Mouse (Mus musculus) forebrain, embryonic 14.5 days (tissue): Measurements from ENCODE around the gene Rnf208. TPM values are rescaled to one million over a fixed set of nuclear protein-coding genes. Genes with fewer than 3 reads are reported as not detected.

Source experiments
- ATAC-seq: fragments of 200-750 bp; cut with Nextera tagmentation; 2 replicates; pipeline ENCODE4 v1.8.0; 2017; ENCODE audit warnings: mild to moderate bottlenecking, moderate library complexity
- DNase-seq: peaks from one replicate; pipeline ENCODE4 v3.0.0-alpha.2; 2015; ENCODE audit warnings: low spot score
- H3K27ac ChIP-seq: fragments of 300-500 bp; sonication (generic); 2 replicates; pipeline ENCODE4 v1.5.1; 2014; ENCODE audit warnings: low read depth, mild to moderate bottlenecking, control low read depth, low read length, moderate library complexity
- H3K27me3 ChIP-seq: fragments of 300-500 bp; sonication (generic); replicated peaks from 2 replicates; pipeline ENCODE4 v1.6.1; 2014; ENCODE audit warnings: low read length, control low read depth, mixed read lengths; ENCODE audit not compliant: control insufficient read depth, insufficient read depth
- H3K36me3 ChIP-seq: fragments of 300-500 bp; sonication (generic); 2 replicates; pipeline ENCODE4 v1.6.1; 2014; ENCODE audit warnings: low read length, control low read depth; ENCODE audit not compliant: control insufficient read depth, insufficient read depth
- H3K4me1 ChIP-seq: fragments of 300-500 bp; sonication (generic); 2 replicates; pipeline ENCODE4 v1.6.1; 2014; ENCODE audit warnings: antibody characterized with exemption, low read length, control low read depth; ENCODE audit not compliant: control insufficient read depth, insufficient read depth
- H3K4me2 ChIP-seq: fragments of 300-500 bp; sonication (generic); 2 replicates; pipeline ENCODE4 v1.6.1; 2014; ENCODE audit warnings: mild to moderate bottlenecking, control low read depth, low read length
- H3K4me3 ChIP-seq: fragments of 300-500 bp; sonication (generic); 2 replicates; pipeline ENCODE4 v1.5.1; 2014; ENCODE audit warnings: low read depth, low read length, control low read depth
- H3K9ac ChIP-seq: fragments of 300-500 bp; sonication (generic); 2 replicates; pipeline ENCODE4 v1.6.1; 2014; ENCODE audit warnings: mild to moderate bottlenecking, low read length, control low read depth, moderate library complexity
- H3K9me3 ChIP-seq: fragments of 300-500 bp; sonication (generic); replicated peaks from 2 replicates; pipeline ENCODE4 v1.6.1; 2016; ENCODE audit warnings: low read length, control low read depth, mixed read lengths; ENCODE audit not compliant: control insufficient read depth
- WGBS: fragments of 180-500 bp; shearing (Covaris S2); extraction: QIAGEN DNeasy Blood & Tissue Kit; methylation state at CpG from one replicate; pipeline ENCODE4 v1.1.7; 2014; 5-methylcytosine and 5-hydroxymethylcytosine counted together
- polyA plus RNA-seq: library from polyadenylated mRNA; unstranded; fragments of >200 nt; fragmentation: Nextera tagmentation; extraction: Ambion mirVana; gene quantifications from 2 replicates; pipeline ENCODE4 v1.2.1, GENCODE M21; 2014

Gene Rnf208
- polyA plus RNA-seq, 1 experiment from 2014 or later: 67.4 TPM

DNA sequence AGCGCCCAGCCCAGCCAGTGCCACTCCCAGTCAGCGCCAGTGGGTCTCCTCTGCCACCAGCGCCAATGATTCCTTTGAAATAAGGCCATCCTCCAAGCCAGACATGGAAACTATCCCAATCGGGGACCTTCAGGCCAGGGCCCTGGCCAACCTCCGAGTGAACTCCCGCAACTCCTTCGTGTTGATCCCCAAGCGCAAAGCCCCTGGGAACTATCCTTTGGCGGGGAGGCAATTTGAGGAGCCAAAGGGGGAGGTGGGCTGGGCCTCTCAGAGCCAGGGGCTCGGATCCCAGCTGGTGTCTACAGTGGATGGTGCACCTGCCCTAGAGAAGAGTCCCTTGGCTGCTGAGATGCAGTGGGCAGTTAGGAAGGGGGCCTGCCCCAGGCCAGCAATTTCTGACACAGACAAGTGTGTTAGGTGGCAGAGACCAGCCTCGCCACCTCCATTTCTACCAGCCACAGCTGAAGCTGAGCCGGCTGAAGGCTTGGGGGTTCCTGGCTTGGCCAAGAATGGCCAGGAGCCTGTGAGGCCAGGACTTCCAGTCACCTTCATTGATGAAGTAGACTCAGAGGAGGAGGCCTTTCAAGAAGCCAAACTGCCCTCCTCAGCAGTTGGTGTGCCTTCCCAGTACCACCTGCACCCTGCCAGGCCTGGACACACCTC, 21.7 kb downstream of the Rnf208 start:
- H3K4me3 ChIP-seq: peak overlapping the region; percentile 81
- H3K9me3 ChIP-seq: no peaks in the 10 kb centered on the region
- ATAC-seq (no peak), DNase-seq (no peak)
- H3K36me3 ChIP-seq: peaks cover 3% of the 10 kb centered on the region; the same call in 1 of the 2 replicates
- 21% methylated on average over 12 of the region's 12 CpGs for WGBS
- H3K27me3 ChIP-seq: peaks cover 13% of the 10 kb centered on the region
- no peak overlapping the region for H3K27ac ChIP-seq
- H3K4me1 ChIP-seq: peaks cover 41% of the 10 kb centered on the region
- peak overlapping the region; percentile 75 for H3K9ac ChIP-seq
- H3K4me2 ChIP-seq: peak overlapping the region; percentile 99

DNA sequence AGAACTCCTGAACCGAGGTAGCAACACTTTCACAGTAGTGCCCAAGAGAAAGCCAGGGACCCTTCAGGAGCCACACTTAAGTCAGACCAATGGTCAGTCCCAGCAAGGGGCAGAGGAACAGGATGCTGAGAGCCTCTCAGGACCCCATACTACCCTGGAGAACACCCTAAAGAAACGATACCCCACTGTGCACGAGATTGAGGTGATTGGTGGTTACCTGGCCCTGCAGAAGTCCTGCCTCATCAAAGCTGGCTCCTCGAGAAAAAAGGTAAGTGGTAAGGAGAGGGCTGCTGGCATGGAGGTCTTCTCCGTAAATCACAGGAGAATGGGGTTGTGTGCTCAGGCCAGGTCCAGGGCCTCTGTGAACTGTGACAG, 22.2 kb downstream of the Rnf208 start:
- no peak for DNase-seq
- Histone ChIP-seq H3K9me3 (no peaks in the 10 kb centered on the region), H3K4me3 (no peak overlapping the region), H3K4me1 (peaks cover 41% of the 10 kb centered on the region), H3K27ac (no peak overlapping the region), H3K27me3 (peaks cover 13% of the 10 kb centered on the region), H3K36me3 (peaks cover 8% of the 10 kb centered on the region), H3K9ac (no peak overlapping the region), H3K4me2 (peak overlapping the region; percentile 99)
- ATAC-seq: no peak
- 72% methylated on average over 5 of the region's 5 CpGs for WGBS

DNA sequence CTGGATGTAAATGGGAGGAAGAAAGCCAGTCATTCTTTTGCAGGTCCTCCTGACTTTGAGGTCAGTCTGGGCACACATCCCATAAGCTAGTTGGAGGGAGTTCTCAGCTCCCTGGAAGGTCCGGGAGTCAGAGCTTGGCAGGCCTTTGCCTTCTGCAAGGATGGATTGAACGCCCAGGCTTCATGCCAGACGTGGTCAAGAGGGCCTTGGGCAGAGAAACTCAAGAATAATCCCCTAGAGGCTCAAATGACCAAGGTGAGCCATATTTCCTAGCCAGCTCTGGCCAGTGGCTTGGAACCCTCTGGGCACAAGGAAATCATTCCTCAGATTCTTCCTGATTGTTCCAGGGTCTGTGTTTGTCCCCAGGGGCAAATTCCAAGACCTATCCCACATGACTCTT, 22.8 kb downstream of the Rnf208 start:
- Histone ChIP-seq H3K9me3 (no peaks in the 10 kb centered on the region), H3K9ac (peak overlapping the region; percentile 25; the same call in 1 of the 2 replicates), H3K36me3 (peaks cover 14% of the 10 kb centered on the region), H3K27ac (no peak overlapping the region), H3K4me3 (no peak overlapping the region), H3K4me1 (peaks cover 41% of the 10 kb centered on the region), H3K27me3 (peaks cover 13% of the 10 kb centered on the region), H3K4me2 (peak overlapping the region; percentile 99; the same call in 1 of the 2 replicates)
- ATAC-seq (no peak), DNase-seq (no peak)
- 73% methylated on average over 3 of the region's 3 CpGs for WGBS

DNA sequence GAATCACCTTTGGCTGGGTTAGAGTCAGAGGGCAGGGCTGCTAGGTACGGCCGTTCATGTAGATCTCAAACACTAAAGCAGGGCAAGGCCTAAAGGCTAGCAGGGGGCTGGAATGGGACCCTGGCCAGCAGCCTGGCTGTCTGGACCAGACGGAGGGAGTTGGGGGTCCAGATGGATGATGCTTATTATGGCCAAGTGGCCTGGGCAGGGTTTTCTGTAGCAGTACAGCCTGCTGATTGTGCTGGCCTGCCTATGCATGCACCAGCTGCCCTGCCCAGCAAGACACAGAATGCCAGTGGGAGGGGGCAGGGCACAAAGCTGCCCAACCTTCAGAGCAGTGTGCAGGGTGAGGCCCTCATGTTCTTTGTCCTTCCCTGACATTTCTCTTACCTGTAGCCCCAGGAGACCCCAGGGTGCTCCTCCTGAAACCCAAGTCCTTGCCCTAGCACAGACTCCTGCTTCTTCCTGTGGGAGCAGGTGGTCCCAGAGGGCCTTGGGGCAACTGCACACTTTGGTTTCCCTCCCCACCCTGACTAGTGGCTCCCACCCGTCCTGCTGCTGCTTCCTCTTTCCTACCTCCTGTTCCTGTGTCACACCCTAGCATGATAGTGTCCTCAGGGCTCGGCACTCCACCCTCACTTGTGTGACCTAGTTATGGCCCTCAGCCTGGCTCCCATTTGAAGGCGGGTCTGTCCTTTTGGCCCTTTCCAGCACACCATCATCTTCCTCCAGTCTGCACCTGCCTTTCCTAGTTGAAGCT, 24.0 kb downstream of the Rnf208 start:
- 72% methylated on average over 6 of the region's 6 CpGs for WGBS
- ATAC-seq (no peak), DNase-seq (no peak)
- no peak overlapping the region for H3K4me3 ChIP-seq
- peak overlapping the region; percentile 41 for H3K9ac ChIP-seq
- peak overlapping the region; percentile 19; the same call in 1 of the 2 replicates for H3K4me2 ChIP-seq
- H3K27ac ChIP-seq: no peak overlapping the region
- no peaks in the 10 kb centered on the region for H3K9me3 ChIP-seq
- H3K27me3 ChIP-seq: peaks cover 13% of the 10 kb centered on the region
- peaks cover 26% of the 10 kb centered on the region for H3K36me3 ChIP-seq
- H3K4me1 ChIP-seq: peaks cover 42% of the 10 kb centered on the region

DNA sequence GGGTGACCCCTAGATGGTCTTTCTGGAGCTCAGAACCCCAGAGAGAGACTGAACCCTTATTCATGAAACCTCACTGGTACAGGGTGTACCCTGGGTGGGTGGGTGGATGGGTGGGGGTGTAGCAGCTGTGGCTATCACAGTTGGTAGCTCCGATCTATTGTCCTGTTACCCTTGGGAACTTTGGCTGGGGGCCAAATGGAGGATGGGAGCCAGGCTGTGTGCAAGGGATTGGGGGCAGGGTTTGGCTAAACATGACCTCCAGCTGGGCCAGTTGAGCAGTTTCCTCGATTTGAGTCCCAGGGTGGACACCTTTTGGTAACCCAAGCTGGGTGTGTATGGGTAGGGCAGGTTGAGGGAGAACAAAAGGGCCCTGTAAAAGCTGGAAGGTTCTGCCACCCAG, 24.7 kb downstream of the Rnf208 start:
- H3K27ac ChIP-seq: peak overlapping the region; percentile 5; the same call in 1 of the 2 replicates
- H3K4me3 ChIP-seq: no peak overlapping the region
- H3K9ac ChIP-seq: peak overlapping the region; percentile 41; the same call in 1 of the 2 replicates

DNA sequence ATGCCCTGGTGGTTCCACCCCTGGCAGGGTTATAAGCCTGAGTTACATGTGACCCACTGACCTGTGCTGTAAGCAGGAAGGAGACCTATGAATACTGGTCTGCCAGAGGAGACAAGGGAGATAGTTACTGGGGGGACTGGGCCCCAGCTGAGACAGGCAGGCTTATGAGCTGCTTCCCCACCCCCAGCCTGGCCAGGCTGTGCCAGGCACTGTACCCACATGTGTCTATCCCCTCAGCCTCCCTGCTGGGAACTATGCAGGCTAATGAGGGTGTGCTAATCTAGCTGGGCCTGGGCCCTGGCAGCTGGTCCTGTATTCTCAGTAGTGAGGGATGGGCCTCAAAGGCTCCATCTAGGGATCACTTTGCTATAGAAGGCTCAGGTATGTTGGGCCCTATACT, 25.2 kb downstream of the Rnf208 start:
- H3K36me3 ChIP-seq: peaks cover 27% of the 10 kb centered on the region
- 0 out of 2 replicates have a peak overlapping the region, but pooled peaks have one; percentile 9 for H3K9ac ChIP-seq
- H3K27ac ChIP-seq: peak overlapping the region; percentile 5; the same call in 1 of the 2 replicates
- H3K4me2 ChIP-seq: peak overlapping the region; percentile 19; the same call in 1 of the 2 replicates
- ATAC-seq: no peak
- H3K9me3 ChIP-seq: no peaks in the 10 kb centered on the region
- no peak overlapping the region for H3K4me3 ChIP-seq
- peak; percentile 50 for DNase-seq
- H3K4me1 ChIP-seq: peaks cover 46% of the 10 kb centered on the region
- H3K27me3 ChIP-seq: peaks cover 13% of the 10 kb centered on the region

More for the DNA sequence above, 24.7 kb downstream of the Rnf208 start:
- Histone ChIP-seq H3K9me3 (no peaks in the 10 kb centered on the region), H3K27me3 (peaks cover 13% of the 10 kb centered on the region), H3K4me2 (peak overlapping the region; percentile 19; the same call in 1 of the 2 replicates), H3K4me1 (peaks cover 49% of the 10 kb centered on the region), H3K36me3 (peaks cover 27% of the 10 kb centered on the region)
- WGBS: 28% methylated on average over 2 of the region's 2 CpGs
- ATAC-seq (no peak), DNase-seq (no peak)

DNA sequence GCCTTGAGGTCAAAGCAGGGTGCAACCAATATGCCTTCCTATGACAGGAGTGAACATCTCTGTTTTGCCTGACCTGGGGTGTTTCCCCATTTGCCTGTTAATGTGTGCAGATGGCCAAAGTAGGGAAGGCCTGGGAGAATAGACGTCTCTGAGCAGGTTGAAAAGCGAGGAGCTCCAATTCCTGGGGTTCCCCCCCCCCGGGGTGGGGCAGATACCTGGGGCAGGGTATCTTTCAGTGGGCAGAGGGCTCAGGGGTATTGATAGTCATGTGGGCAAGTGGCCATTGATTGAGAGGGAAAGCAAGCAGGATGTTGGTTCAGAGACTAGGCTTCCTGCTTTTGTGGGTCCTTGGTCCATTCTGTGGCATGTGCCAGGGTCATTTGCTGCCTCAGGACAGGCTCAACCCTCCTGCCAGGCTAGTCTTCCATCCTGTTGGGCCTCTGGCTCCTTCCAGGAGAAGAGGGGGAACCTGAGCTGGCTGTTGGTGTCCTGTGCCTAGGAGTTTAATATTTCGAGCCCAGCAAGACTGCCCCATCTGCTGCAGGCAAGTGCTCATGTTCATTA, 25.8 kb downstream of the Rnf208 start:
- H3K4me2 ChIP-seq: no peak overlapping the region
- WGBS: 78% methylated on average over 4 of the region's 4 CpGs
- H3K27ac ChIP-seq: no peak overlapping the region
- H3K9ac ChIP-seq: no peak overlapping the region
- ATAC-seq (no peak), DNase-seq (no peak)
- H3K27me3 ChIP-seq: peaks cover 13% of the 10 kb centered on the region
- no peaks in the 10 kb centered on the region for H3K9me3 ChIP-seq
- H3K4me3 ChIP-seq: no peak overlapping the region
- H3K4me1 ChIP-seq: peaks cover 46% of the 10 kb centered on the region
- H3K36me3 ChIP-seq: peaks cover 27% of the 10 kb centered on the region

DNA sequence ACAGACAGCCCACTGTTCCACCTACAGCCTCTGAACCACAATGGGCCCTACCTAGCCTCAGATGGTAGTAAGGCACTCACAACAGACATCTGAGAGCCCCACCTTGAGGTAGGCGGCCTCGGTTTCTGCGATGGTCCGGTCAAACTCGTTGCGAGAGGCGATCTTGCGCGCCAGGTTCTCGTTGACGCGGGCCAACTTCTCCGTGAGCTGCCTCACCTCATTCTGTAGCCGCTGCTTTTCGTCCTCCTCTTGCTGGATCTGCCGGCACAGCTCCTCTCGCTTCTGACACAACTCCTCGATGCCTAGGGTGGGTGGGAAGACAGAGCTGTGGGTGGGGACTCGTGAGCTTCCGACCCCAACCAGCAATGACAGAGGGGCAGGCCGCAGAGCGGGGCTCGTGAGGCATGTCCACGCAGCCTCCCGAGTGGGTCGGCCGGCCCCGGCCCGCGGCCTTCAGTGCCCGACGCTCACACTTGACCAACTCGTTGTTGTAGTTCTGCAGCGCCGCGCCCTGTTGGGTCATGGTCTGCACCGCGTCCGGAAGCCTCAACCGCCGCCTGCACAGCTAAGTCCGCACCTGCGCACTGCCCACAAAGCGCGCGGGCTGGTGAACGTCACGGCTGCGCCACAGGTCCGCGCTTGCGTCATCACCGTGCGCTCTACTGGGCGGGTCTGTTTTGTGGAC, 29.9 kb downstream of the Rnf208 start, which contains the start of the genes Ssna1 and Anapc2:
TSS of gene Ssna1 (minus strand) at position 612 of the 685 bp plus-strand sequence.
TSS of gene Anapc2 (plus strand) at position 652 of the 685 bp plus-strand sequence.
- peak within 1 kb of the TSS; percentile 84 for H3K9ac ChIP-seq
- H3K4me1 ChIP-seq: peaks cover 24% of the 10 kb centered on the region
- H3K36me3 ChIP-seq: peaks cover 66% of the 10 kb centered on the region
- no peaks in the 10 kb centered on the region for H3K9me3 ChIP-seq
- DNase-seq: peak; percentile 97
- ATAC-seq: peak; percentile 97
- peak within 1 kb of the TSS; percentile 88 for H3K4me3 ChIP-seq
- H3K4me2 ChIP-seq: peak within 1 kb of the TSS; percentile 97
- H3K27ac ChIP-seq: peak within 1 kb of the TSS; percentile 72; the same call in 1 of the 2 replicates
- H3K27me3 ChIP-seq: no peaks in the 10 kb centered on the region
- under 1% methylated on average over 53 of the region's 55 CpGs for WGBS
